Mouse (Mus musculus) midbrain, embryonic 13.5 days (tissue): ENCODE data around the gene Nrxn2. TPM values are rescaled to one million over a fixed set of nuclear protein-coding genes. Genes with fewer than 3 reads are reported as not detected.
A peak's percentile ranks its signal among the peaks of the same experiment; 100 is the strongest.

Source experiments
- ATAC-seq: fragments of 200-750 bp; cut with Nextera tagmentation; 2 replicates; pipeline ENCODE4 v1.8.0; 2017; ENCODE audit warnings: mild to moderate bottlenecking, moderate TSS enrichment, moderate library complexity
- H3K27ac ChIP-seq: fragments of 300-500 bp; sonication (generic); 2 replicates; pipeline ENCODE4 v1.5.1; 2015; ENCODE audit warnings: inconsistent platforms, mild to moderate bottlenecking, moderate library complexity
- H3K27me3 ChIP-seq: fragments of 300-500 bp; sonication (generic); 2 replicates; pipeline ENCODE4 v1.6.1; 2015; ENCODE audit warnings: mild to moderate bottlenecking, inconsistent platforms
- H3K36me3 ChIP-seq: fragments of 300-500 bp; sonication (generic); 2 replicates; pipeline ENCODE4 v1.6.1; 2015; ENCODE audit warnings: mild to moderate bottlenecking, inconsistent platforms
- H3K4me1 ChIP-seq: fragments of 300-500 bp; sonication (generic); replicated peaks from 2 replicates; pipeline ENCODE4 v1.6.1; 2015; ENCODE audit warnings: inconsistent platforms
- H3K4me2 ChIP-seq: fragments of 300-500 bp; sonication (generic); replicated peaks from 2 replicates; pipeline ENCODE4 v1.6.1; 2015; ENCODE audit warnings: moderate library complexity, mild to moderate bottlenecking, inconsistent platforms
- H3K4me3 ChIP-seq: fragments of 300-500 bp; sonication (generic); replicated peaks from 2 replicates; pipeline ENCODE4 v1.5.1; 2015; ENCODE audit warnings: mild to moderate bottlenecking, inconsistent platforms
- H3K9ac ChIP-seq: fragments of 300-500 bp; sonication (generic); replicated peaks from 2 replicates; pipeline ENCODE4 v1.6.1; 2015; ENCODE audit warnings: mild to moderate bottlenecking, inconsistent platforms
- H3K9me3 ChIP-seq: fragments of 300-500 bp; sonication (generic); 2 replicates; pipeline ENCODE4 v1.6.1; 2016; ENCODE audit warnings: mild to moderate bottlenecking, inconsistent platforms
- WGBS: fragments of 180-500 bp; shearing (Covaris S2); methylation state at CpG from one replicate; pipeline ENCODE4 v1.1.7; 2015; 5-methylcytosine and 5-hydroxymethylcytosine counted together
- polyA plus RNA-seq: library from polyadenylated mRNA; unstranded; fragments of >200 nt; fragmentation: Nextera tagmentation; extraction: Ambion mirVana; gene quantifications from 2 replicates; pipeline ENCODE4 v1.2.1, GENCODE M21; 2015

Gene Nrxn2
- polyA plus RNA-seq, 1 experiment from 2014 or later, result 24.3 TPM

DNA sequence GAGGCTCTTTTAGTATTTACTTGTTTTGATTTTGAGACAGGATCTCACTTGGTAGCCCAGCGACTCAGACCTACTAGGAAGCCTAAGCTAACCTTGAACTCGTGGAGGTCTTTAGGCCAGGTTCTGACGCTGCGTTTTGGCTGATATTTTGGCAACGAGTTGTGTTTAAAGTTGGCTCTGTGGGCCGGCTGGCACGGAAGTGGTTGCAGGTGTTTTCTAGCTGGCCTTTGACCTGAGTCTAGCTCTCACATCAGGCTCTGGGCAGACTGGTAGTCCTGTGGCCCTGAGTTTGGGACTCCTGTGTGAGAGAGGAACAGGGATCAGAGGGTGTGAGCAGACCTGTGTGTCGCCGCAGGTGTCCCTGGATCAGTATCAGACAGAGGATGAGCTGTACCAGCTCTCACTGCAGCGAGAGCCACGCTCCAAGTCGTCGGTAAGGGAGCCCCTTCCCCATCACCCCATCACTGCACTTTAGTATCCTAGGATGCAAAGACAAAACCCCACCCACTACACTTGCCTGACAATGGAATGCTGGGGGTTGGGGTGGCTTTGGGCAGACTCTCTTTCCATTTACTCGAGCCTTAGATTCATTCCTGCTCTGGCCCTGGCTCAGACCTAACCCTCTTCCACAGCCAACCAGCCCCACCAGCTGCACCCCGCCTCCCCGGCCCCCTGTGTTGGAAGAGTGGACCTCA lies 10.6 kb upstream of the Nrxn2 start:
- Histone ChIP-seq H3K4me3 (no peak overlapping the region), H3K4me1 (peaks cover 11% of the 10 kb centered on the region), H3K27me3 (peaks cover 8% of the 10 kb centered on the region; the same call in 1 of the 2 replicates), H3K27ac (no peak overlapping the region), H3K4me2 (no peak overlapping the region), H3K36me3 (no peaks in the 10 kb centered on the region), H3K9ac (no peak overlapping the region), H3K9me3 (no peaks in the 10 kb centered on the region)
- ATAC-seq, result no peak
- WGBS, result 49% methylated on average over 16 of the region's 16 CpGs

DNA sequence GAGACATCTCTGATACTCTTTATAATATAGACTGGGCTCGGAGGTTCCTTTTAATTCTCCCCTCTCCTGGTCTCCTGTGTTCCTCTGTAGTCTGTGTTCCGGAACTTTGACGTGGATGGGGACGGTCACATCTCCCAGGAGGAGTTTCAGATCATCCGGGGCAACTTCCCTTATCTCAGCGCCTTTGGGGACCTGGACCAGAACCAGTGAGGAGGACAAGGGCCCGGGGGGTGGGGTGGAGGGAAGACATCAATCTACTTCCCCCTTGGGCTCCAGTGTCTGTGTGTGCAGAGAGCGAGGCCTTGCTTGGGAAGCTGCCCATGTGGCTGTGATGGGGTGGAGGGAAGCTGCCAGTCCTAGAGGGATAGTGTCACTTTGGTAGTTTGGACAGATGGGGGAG lies 9.8 kb upstream of the Nrxn2 start:
- Histone ChIP-seq H3K4me3 (no peak overlapping the region), H3K4me1 (peaks cover 5% of the 10 kb centered on the region), H3K27me3 (no peaks in the 10 kb centered on the region), H3K27ac (no peak overlapping the region), H3K9me3 (no peaks in the 10 kb centered on the region), H3K4me2 (no peak overlapping the region), H3K9ac (no peak overlapping the region), H3K36me3 (no peaks in the 10 kb centered on the region)
- no peak for ATAC-seq
- 81% methylated on average over 8 of the region's 8 CpGs for WGBS

- peaks cover 3% of the 10 kb centered on the region; the same call in 1 of the 2 replicates for H3K4me1 ChIP-seq
- H3K27me3 ChIP-seq, result no peaks in the 10 kb centered on the region
- no peak overlapping the region for H3K4me3 ChIP-seq
- H3K4me2 ChIP-seq, result no peak overlapping the region
- no peak for ATAC-seq
- no peak overlapping the region for H3K9ac ChIP-seq
- WGBS, result 77% methylated on average over 5 of the region's 5 CpGs
- H3K36me3 ChIP-seq, result no peaks in the 10 kb centered on the region
- H3K9me3 ChIP-seq, result no peaks in the 10 kb centered on the region
- H3K27ac ChIP-seq, result no peak overlapping the region
These were observed 9.4 kb upstream of the Nrxn2 start for GRCm38 (mm10) chr19:6409176-6409575.

DNA sequence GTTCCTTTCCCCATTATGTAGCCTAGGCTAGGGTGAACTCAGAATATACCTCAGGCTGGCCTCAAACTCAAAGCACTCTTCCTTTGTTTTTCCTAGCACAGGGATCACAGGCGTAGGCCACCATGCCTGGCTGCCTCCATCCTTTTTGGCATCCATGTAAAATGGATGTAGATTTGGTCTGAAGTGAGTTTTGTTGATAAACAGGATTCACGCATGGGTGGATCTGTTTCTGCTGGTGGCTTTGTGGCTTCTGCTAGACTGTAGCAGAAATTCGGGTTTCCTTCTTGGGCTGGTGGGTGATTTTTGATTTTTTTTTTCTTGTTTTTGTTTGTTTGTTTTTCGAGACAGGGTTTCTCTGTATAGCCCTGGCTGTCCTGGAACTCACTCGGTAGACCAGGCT lies 8.6 kb upstream of the Nrxn2 start:
- Histone ChIP-seq H3K9me3 (no peaks in the 10 kb centered on the region), H3K36me3 (no peaks in the 10 kb centered on the region), H3K27ac (no peak overlapping the region), H3K4me3 (no peak overlapping the region), H3K9ac (no peak overlapping the region), H3K27me3 (no peaks in the 10 kb centered on the region), H3K4me1 (peaks cover 9% of the 10 kb centered on the region), H3K4me2 (no peak overlapping the region)
- 82% methylated on average over 5 of the region's 5 CpGs for WGBS
- no peak for ATAC-seq

DNA sequence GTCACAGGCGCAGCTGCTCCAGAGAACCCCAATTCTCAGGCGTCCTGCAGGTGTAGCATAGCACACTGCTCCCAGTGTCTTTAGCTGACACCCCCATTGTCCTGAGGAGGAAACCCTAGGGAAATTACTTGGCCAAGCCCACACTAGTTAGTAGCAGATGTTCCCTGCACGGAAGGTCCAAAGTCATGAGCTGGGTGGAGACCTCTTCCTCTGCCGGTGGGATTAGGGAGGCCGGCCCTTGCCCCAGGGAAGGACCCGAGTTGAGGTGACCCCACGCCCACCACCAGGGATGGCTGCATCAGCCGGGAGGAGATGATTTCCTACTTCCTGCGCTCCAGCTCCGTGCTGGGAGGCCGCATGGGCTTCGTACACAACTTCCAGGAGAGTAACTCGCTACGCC lies 5.7 kb upstream of the Nrxn2 start:
- Histone ChIP-seq H3K9ac (no peak overlapping the region), H3K27me3 (no peaks in the 10 kb centered on the region), H3K27ac (no peak overlapping the region), H3K4me3 (no peak overlapping the region), H3K36me3 (no peaks in the 10 kb centered on the region), H3K9me3 (no peaks in the 10 kb centered on the region), H3K4me1 (peaks cover 38% of the 10 kb centered on the region), H3K4me2 (no peak overlapping the region)
- WGBS, result 65% methylated on average over 14 of the region's 14 CpGs
- no peak for ATAC-seq

- H3K9ac ChIP-seq, result peak overlapping the region; percentile 39
- H3K4me1 ChIP-seq, result peaks cover 55% of the 10 kb centered on the region
- H3K4me3 ChIP-seq, result no peak overlapping the region
- H3K27me3 ChIP-seq, result no peaks in the 10 kb centered on the region
- WGBS, result 24% methylated on average over 6 of the region's 6 CpGs
- H3K9me3 ChIP-seq, result no peaks in the 10 kb centered on the region
- H3K27ac ChIP-seq, result peak overlapping the region; percentile 95
- no peak for ATAC-seq
- H3K36me3 ChIP-seq, result no peaks in the 10 kb centered on the region
- peak overlapping the region; percentile 41 for H3K4me2 ChIP-seq
These were observed 3.1 kb upstream of the Nrxn2 start for GRCm38 (mm10) chr19:6415454-6415853.

GRCm38 (mm10) chr19:6416124-6416770 lies 2.3 kb upstream of the Nrxn2 start:
- Histone ChIP-seq H3K9ac (peak overlapping the region; percentile 39), H3K36me3 (no peaks in the 10 kb centered on the region), H3K4me1 (peaks cover 63% of the 10 kb centered on the region), H3K9me3 (no peaks in the 10 kb centered on the region), H3K27ac (peak overlapping the region; percentile 95), H3K4me2 (peak overlapping the region; percentile 41), H3K4me3 (no peak overlapping the region), H3K27me3 (peaks cover 5% of the 10 kb centered on the region; the same call in 1 of the 2 replicates)
- 3% methylated on average over 9 of the region's 9 CpGs for WGBS
- ATAC-seq, result peak; percentile 46

GRCm38 (mm10) chr19:6416894-6417761 lies 1.4 kb upstream of the Nrxn2 start:
- H3K4me1 ChIP-seq, result peaks cover 72% of the 10 kb centered on the region
- no peak for ATAC-seq
- peak overlapping the region; percentile 69; the same call in 1 of the 2 replicates for H3K4me3 ChIP-seq
- WGBS, result 56% methylated on average over 12 of the region's 12 CpGs
- H3K27me3 ChIP-seq, result peaks cover 5% of the 10 kb centered on the region; the same call in 1 of the 2 replicates
- H3K4me2 ChIP-seq, result peak overlapping the region; percentile 68
- H3K36me3 ChIP-seq, result no peaks in the 10 kb centered on the region
- H3K27ac ChIP-seq, result peak overlapping the region; percentile 95
- H3K9me3 ChIP-seq, result no peaks in the 10 kb centered on the region
- peak overlapping the region; percentile 39 for H3K9ac ChIP-seq

DNA sequence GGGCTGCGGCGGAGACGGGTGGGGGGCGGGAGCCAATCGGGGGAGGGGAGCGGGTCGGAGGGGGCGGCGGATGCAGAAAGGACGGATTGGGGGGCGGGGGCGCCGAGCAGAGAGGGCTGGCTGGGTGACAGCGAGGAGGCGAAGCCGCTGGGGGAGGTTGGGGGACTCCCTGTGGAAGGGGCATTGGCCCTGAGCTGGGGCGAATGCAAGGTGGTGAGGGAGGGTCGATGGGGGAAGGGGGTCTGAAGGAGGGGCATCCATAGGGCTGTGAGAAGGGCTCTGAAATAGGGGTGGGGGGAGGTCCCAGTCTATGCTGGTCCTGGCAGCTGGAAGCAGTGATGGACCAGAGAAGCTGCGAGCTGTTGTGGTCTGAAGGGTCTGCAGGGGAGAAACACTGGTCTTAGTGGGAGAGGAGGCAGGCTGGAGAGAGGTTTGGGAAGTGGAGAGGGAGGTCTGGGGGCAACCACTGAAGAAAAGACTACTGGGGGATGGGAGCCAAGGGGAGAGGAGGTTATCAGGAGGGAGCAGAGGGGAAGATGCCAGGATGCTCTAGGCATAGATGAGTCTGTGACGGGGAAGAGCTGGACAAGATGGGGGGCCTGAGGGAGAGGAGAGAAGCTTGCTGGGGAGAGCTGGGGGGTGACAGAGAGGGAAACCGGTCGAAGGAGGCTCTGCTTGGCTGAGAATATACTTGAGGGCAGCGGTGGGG lies 607 bp downstream of the Nrxn2 start:
- Histone ChIP-seq H3K9me3 (no peaks in the 10 kb centered on the region), H3K27me3 (peaks cover 5% of the 10 kb centered on the region; the same call in 1 of the 2 replicates), H3K27ac (peak overlapping the region; percentile 95), H3K4me2 (peak overlapping the region; percentile 68), H3K9ac (peak overlapping the region; percentile 88), H3K4me3 (peak overlapping the region; percentile 69), H3K4me1 (peaks cover 90% of the 10 kb centered on the region), H3K36me3 (no peaks in the 10 kb centered on the region)
- 4% methylated on average over 23 of the region's 23 CpGs for WGBS
- peak; percentile 8; the same call in 1 of the 2 replicates for ATAC-seq

DNA sequence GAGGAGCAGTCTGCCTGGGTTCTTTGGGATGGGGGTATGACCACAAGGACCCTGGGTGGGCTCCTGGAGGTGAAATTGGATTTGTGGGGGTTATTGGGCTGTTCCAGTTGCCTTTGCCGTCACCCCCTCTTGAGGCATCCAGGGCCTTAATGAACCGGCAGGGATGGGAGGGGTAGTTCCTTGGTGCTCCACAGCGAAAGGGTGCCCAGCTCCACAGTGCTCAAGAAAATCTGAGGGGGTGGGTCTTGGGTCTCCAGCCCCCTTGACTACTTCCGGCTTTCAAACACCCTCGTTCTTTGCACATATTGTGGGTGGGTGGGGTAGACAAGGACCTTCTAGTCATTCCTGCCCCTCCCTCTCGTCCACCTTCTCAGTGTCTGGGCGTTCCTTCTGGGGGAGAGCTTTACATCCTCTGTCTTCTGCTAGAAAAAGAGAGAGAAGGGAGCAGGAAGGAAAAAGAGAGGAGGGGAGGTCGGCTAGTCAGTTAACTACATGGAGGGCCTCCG lies 1.3 kb downstream of the Nrxn2 start:
- peak overlapping the region; percentile 68 for H3K4me2 ChIP-seq
- WGBS, result 52% methylated on average over 9 of the region's 9 CpGs
- peak overlapping the region; percentile 88 for H3K9ac ChIP-seq
- H3K4me3 ChIP-seq, result peak overlapping the region; percentile 69
- no peak for ATAC-seq
- no peaks in the 10 kb centered on the region for H3K9me3 ChIP-seq
- peak overlapping the region; percentile 95 for H3K27ac ChIP-seq
- H3K36me3 ChIP-seq, result no peaks in the 10 kb centered on the region
- H3K27me3 ChIP-seq, result peaks cover 5% of the 10 kb centered on the region; the same call in 1 of the 2 replicates
- H3K4me1 ChIP-seq, result peaks cover 91% of the 10 kb centered on the region

GRCm38 (mm10) chr19:6420481-6421210 lies 2.1 kb downstream of the Nrxn2 start:
- Histone ChIP-seq H3K9ac (peak overlapping the region; percentile 88), H3K4me2 (peak overlapping the region; percentile 68), H3K4me1 (peaks cover 91% of the 10 kb centered on the region), H3K27ac (no peak overlapping the region), H3K4me3 (peak overlapping the region; percentile 69), H3K36me3 (no peaks in the 10 kb centered on the region), H3K9me3 (no peaks in the 10 kb centered on the region), H3K27me3 (peaks cover 5% of the 10 kb centered on the region; the same call in 1 of the 2 replicates)
- ATAC-seq, result no peak
- 54% methylated on average over 19 of the region's 19 CpGs for WGBS
